Mouse (Mus musculus) embryonic fibroblast, embryonic 13.5 days (primary cell): ENCODE results near the gene 1700088E04Rik.

ENCODE experiments used
- CTCF ChIP-seq: IDR thresholded peaks from 2 replicates; pipeline ENCODE4 v1.5.1; 2011; ENCODE audit warnings: mild to moderate bottlenecking, control low read depth, low read length, moderate library complexity, borderline replicate concordance; ENCODE audit not compliant: insufficient read depth
- POLR2A ChIP-seq: IDR thresholded peaks from 2 replicates; pipeline ENCODE4 v1.6.1; 2011; ENCODE audit warnings: low read depth, mild to moderate bottlenecking, control low read depth, low read length, moderate library complexity

DNA sequence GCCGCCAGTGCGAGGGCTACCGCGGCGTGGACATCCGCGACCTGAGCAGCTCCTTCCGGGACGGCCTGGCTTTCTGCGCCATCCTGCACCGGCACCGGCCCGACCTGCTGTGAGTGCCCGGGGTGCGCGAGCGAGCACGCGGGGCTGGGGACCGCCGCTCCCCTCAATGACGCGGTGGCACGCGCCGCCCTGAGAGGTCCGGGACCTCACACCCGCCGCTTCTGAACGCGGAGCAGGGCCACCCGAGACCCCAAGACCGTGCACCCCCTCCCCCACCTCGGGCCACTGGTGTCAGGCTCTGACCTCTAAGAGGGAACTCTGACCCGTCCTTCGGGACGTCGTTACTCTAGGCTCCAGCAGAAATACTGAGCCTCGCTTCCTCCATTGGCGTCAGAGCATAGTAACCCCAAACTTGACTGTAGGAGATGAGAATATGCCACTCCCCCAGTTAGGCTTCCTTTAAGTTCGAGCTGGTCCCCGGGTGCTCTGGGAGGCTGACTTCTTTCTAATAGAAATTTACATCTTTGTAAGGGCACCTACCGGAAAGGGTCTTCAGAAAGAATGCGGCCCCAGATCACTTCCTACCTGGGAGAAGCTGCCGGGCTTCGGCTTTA is 31.6 kb downstream of the 1700088E04Rik start:
- TF ChIP-seq CTCF, result no peak
- TF ChIP-seq POLR2A, result no peak
